Mouse (Mus musculus): ENCODE data around the gene 2310011J03Rik.
"Not testable (repeated sequence)": the region's sequence is repeated elsewhere in the genome, so short reads cannot be mapped to it uniquely, and the experiment has no call there.

2310011J03Rik gene

DNA sequence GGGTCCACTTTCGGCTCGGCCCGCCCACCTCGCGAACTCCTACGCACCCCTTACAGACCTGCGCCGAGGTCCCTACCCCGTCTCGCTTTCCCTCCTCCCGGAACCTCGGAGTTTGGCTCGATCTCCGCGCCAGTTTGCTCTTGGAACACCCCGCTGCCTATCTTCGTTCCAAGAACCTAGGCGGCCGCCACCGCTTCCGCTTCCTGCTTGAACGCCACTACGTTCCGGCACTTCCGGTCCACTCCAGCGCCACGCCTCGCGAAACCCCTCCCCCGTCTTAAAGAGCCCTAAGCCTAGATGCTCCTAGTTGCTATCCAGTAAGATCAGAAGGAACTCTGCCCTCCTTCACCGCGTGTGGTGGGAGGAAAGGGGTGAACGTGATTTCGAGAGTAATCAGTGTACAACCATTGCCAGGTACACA lies at the start of gene 2310011J03Rik:
2310011J03Rik (minus strand) TSS at position 198 of the 421 bp plus-strand sequence.
- ATAC-seq (ENCODE audit: low TSS enrichment): peak; percentile 79

DNA sequence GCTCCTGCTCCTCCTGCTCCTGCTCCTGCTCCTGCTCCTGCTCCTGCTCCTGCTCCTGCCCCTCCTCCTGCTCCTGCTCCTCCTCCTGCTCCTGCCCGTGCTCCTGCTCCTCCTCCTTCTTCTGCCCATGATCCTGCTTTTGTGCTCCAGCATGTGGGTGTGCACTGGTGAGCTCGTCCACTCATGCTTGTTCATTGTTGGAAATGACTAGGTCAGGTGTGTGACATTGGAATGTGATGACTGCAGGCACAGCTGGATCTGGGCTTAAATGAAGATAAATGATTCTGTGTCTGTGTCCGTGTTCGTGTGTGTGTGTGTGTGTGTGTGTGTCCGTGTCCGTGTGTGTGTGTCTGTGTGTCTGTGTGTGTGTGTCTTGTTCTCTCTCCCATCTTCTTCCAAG lies 48.1 kb upstream of the 2310011J03Rik start:
- no peak for ATAC-seq (ENCODE audit: low TSS enrichment)

- ATAC-seq (ENCODE audit: low TSS enrichment): no peak
Measured at GRCm38 (mm10) chr10:80367954-80368353, 47.6 kb upstream of the 2310011J03Rik start.

DNA sequence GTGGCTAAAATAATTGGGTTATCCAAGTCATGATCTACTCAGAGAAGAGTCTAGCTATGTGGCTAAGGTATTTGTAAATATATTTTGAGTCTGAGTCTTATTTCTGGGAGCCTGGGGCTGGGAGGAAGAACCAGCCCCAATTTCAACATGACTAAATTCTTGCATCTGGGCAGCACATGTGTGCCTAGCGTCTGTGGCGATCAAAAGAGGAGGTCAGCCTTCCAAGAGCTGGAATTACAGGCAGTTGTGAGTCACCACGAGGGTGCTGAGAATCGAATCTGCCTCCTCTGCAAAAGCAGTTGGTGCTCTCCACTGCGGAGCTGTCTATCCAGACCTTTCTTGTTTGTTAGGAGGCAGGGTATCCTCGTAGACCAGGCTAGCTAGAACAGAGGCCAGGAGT lies 45.4 kb upstream of the 2310011J03Rik start:
- ATAC-seq (ENCODE audit: low TSS enrichment): no peak

DNA sequence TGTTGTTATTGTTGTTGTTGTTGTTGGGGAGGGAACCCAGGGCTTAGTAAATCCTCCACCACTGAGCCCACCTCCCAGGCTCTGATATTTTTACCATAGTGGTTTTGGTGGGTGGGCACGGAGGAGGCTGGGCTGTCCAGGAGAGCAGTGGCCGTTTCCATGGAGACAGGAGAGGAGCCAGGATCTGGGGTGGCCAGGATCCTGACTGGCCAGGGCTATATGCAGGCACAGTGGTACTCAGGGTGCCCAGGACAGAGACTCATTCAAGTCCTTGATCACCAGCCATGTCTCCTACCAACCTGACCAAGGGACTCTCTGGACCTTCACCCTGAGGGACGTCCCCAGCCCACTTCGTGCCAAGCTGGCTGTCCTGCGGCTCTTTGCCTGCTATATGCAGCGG lies 43.4 kb upstream of the 2310011J03Rik start:
- no peak for ATAC-seq (ENCODE audit: low TSS enrichment)

DNA sequence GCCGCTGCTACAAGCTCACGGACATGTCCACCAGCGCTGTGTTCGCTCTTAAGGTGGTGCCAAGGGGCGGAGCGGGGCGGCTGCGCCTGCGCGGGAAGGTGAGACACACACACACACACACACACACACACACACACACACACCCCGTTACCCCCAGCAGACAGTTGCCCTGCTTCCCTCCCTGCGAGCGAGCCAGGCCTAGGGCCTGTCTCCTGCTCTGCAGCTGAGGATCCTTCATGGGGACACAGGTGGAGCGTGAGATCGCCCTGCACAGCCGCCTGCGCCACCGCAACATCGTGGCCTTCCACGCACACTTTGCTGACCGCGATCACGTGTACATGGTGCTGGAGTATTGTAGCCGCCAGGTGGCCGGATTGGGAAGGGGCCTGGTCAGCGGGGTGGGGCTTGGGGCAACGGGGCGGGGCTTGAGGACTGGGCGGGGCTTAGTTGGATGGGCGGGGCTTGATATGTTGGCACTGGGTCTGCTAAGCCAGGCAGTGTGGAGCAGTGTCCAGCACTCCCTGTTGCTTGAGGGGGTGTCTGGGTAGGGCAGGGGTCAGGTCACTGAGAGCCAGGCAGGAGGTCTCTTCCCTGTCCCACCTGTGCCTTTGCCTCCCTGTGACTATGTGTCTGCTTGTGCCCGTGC lies 37.8 kb upstream of the 2310011J03Rik start:
- ATAC-seq (ENCODE audit: low TSS enrichment): no peak

DNA sequence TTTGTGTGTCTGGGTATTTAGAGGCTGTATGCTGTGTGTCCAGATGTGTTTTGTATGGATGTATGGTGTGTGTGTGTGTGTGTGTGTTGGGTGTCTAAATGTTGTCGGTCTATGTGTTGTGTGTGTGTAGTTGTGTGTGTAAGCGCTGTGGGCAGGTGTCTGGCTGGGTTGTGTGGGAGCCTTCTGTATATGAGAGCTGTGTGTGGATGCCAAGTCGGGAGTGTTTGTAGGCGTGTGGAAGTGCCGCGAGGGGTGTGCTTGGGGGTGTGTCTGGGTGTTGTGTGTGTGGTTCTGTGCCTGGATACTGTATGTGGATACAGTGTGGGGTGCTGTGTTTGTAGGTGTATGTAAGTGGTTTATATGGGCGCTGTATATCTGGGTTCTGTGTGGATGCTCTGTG lies 37.0 kb upstream of the 2310011J03Rik start:
- peak; percentile 77 for ATAC-seq (ENCODE audit: low TSS enrichment)

DNA sequence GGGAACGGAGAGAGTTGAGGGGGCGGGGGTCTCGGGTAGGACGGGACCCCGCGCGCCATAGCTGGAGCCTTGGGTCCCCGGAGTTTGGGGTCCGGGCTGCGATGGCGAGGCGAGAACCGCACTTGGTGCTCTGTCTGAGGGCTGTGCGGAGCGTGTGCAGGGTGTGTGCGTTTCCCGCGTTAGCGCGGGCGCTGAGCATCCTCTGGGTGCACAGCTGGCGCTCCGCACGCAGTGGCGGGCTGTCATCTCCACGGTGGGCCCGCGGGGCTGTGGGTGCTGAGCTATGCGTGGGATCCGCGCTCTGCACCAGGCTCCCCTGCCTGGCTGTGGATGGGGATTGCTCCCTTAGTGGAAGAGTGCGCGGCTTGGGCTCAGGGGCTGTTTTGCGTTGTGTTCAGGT lies 36.4 kb upstream of the 2310011J03Rik start:
- peak; percentile 28; the same call in 1 of the 2 replicates for ATAC-seq (ENCODE audit: low TSS enrichment)

DNA sequence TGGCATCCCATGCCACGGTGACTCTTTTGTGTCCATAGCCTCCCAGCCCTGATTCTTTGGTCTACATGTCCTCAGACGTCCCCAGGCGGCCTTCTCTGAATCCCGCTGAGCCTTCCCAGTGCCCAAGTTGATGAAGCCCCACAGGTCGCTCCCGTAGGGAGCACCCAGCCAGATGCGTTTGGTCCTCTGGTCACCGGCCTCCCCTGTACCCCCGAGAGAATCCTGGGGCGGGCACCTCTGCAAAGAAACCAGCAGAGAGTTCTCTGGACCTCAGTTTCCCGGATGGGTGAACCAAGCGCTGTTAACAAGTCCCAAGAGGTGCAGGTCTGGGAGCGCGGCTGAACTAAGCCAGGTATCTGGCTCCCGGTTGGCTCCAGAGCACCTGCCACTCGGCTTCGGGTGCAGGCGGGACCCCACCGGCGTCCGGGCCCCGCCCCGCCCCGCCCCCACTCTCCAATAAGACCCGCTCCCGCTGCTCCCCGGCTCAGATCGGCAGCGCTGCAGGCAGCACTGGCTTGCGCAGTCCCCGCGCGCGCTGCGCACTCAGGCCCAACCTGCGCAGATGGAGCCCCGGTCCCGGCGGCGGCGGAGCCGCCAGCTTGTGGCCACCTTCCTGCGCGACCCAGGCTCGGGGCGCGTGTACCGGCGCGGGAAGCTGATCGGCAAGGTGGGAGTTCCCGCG lies 35.8 kb upstream of the 2310011J03Rik start, which contains the start of gene Plk5:
Plk5 (plus strand) TSS at position 459 of the 682 bp plus-strand sequence.
- no peak for ATAC-seq (ENCODE audit: low TSS enrichment)

- no peak for ATAC-seq (ENCODE audit: low TSS enrichment)
Measured at GRCm38 (mm10) chr10:80355431-80355830, 35.1 kb upstream of the 2310011J03Rik start.

- ATAC-seq (ENCODE audit: low TSS enrichment): no peak
Measured at GRCm38 (mm10) chr10:80352727-80353126, 32.4 kb upstream of the 2310011J03Rik start.

DNA sequence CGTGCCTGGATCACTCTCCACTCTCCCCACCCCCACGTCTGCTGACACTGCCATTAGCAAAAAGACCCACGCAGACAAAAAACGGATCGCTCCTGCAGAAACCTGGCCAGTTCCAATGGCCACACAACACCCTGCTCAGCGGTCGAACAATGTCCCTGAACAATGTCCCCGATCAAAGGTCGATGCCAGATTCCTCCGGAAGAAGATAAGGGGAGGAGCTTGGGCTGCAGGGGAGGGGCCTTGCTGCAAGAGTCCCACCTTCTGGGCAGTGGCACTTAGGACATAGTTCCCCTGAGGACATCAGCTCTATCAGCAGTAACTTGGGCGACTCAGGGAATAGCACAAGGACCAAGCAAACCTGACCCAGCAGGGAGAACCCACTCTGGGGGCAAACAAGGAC lies 31.6 kb upstream of the 2310011J03Rik start:
- no peak for ATAC-seq (ENCODE audit: low TSS enrichment)

- peak; percentile 82 for ATAC-seq (ENCODE audit: low TSS enrichment)
Measured at GRCm38 (mm10) chr10:80350292-80350691, 30.0 kb upstream of the 2310011J03Rik start.

DNA sequence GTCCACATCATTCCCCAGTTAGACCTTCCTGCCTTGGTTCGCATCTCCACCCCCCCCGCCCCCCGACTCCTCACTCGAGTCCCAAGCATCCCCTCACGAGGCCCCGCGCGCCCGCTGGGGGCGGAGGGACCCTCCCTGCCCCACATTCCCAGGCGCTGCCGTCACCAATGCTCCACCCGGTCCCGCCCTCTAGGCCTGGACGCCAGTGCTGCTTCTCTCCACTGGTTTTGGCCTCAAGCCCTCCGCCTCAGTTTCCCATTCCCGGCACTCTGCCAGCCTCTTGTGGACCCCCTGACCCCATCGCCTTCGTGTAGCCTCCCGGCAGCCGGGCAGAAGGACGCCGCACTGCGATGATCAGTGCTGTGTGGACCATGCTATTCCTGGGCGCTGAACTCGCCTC lies 28.6 kb upstream of the 2310011J03Rik start:
- ATAC-seq (ENCODE audit: low TSS enrichment): no peak

- ATAC-seq (ENCODE audit: low TSS enrichment): no peak
Measured at GRCm38 (mm10) chr10:80348244-80348781, 28.0 kb upstream of the 2310011J03Rik start, which contains the start of gene Adamtsl5. Adamtsl5 (minus strand) TSS chr10:80348412.

- no peak for ATAC-seq (ENCODE audit: low TSS enrichment)
Measured at GRCm38 (mm10) chr10:80347514-80347967, 27.2 kb upstream of the 2310011J03Rik start.

GRCm38 (mm10) chr10:80345929-80346328 lies 25.6 kb upstream of the 2310011J03Rik start:
- not testable (repeated sequence) for ATAC-seq (ENCODE audit: low TSS enrichment)

GRCm38 (mm10) chr10:80345122-80345521 lies 24.8 kb upstream of the 2310011J03Rik start:
- ATAC-seq (ENCODE audit: low TSS enrichment): no peak

DNA sequence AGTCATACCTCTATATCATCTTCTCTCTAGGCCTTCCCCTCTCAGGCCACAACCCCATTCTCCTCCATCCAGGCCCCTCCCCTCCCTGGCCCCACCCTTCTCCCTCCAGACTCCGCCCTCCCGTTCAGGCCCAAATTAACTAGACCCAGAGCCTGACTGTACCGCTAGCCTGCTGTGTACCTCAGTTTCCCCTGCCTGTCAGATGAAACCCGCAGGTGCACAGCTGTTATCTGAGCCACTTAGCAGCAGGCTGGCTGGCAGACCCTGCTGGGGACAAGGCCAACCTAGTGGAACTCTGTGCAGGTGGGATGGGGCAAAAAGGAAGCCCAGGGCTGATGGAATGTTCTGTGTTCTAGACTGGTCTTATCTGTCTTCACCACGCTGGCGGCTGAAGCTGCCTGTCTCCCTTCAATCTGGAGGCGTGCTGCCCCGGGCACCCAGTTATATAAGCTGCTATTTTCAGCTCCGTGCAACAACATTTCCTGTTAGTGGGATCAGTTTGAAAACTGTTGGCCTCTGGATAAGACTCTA lies 23.9 kb upstream of the 2310011J03Rik start:
- no peak for ATAC-seq (ENCODE audit: low TSS enrichment)

DNA sequence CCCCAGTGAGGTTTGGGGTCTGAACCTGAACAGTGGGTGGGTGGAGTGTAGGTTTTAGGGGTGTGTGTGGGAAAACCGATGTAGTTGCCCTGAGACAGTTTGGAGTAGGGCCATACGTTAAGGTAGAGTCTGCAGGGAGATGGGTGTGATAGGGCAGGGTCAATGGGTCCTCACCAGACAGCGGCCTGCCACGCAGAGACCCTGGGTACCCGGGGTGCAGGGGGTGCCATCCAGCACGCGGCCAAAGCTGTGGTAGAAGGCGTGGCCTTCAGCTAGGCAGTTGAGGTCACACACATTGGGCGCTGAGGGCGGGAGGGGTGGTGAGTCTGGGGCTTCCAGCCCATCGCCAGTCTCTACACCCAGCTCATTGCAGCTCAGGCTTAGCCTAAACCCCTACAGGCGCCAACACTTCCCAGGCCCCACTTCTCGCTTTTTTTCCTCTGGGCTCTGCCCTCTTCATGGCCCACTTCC lies 23.1 kb upstream of the 2310011J03Rik start:
- ATAC-seq (ENCODE audit: low TSS enrichment): no peak

- ATAC-seq (ENCODE audit: low TSS enrichment): 0 out of 2 replicates have a peak, but pooled peaks have one; percentile 13
Measured at GRCm38 (mm10) chr10:80342749-80343424, 22.6 kb upstream of the 2310011J03Rik start.

GRCm38 (mm10) chr10:80342305-80342748 lies 22.0 kb upstream of the 2310011J03Rik start:
- ATAC-seq (ENCODE audit: low TSS enrichment): 0 out of 2 replicates have a peak, but pooled peaks have one; percentile 7

All from frontal cortex, adult (tissue).